1 mouse cellular context compared by ENCODE assay signal in the genomic region with DNA sequence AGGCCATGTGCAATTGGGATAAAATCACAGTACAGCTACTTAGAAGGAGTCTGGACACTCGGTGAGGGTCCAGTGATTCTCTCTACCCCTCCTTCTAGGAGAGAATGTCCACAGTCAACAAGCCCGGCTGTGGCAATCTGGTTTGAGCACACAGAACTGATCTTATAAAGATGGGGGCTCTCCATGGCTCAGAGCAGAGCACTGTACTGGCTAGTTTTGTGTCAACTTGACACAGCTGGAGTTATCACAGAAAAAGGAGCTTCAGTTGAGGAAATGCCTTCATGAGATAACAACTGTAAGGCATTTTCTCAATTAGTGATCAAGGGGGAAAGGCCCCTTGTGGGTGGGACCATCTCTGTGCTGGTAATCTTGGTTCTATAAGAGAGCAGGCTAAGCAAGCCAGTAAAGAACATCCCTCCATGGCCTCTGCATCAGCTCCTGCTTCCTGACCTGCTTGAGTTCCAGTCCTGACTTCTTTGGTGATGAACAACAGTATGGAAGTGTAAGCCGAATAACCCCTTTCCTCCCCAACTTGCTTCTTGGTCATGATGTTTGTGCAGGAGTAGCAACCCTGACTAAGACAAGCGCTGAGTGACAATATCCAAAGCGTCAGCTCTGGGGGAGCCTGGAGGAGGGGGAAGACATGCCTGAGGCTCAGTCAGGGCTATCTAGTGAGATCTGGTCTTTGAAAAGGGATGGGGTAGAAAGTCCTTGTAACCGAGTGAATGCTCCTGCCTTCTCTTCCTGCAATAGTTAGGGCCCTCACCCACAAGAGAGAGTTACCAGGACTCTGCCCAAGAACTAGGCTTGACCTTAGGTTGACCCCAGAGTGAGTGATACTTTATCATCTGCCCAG.
TF ChIP-seq lines count a peak whose summit lies in the region.

No protein-coding gene starts in this region.

TF ChIP-seq in MEL, 35 proteins besides CTCF, POLR2A, EP300 and RAD21:
- peak; percentile 43; the same call in 1 of the 2 replicates for TF ChIP-seq TAL1 (IDR thresholded peaks at IDR 0.05; ENCODE audit: low read length)
